Mouse (Mus musculus) forebrain, embryonic 16.5 days (tissue): ENCODE data around the gene Gm7075. TPM values are rescaled to one million over a fixed set of nuclear protein-coding genes. Genes with fewer than 3 reads are reported as not detected.
"Not testable (repeated sequence)": the region's sequence is repeated elsewhere in the genome, so short reads cannot be mapped to it uniquely, and the experiment has no call there.

Experiments used
- ATAC-seq: fragments of 200-750 bp; cut with Nextera tagmentation; 2 replicates; pipeline ENCODE4 v1.8.0; 2017; ENCODE audit warnings: mild to moderate bottlenecking, moderate library complexity
- H3K27ac ChIP-seq: fragments of 300-500 bp; sonication (generic); 2 replicates; pipeline ENCODE4 v1.5.1; 2014; ENCODE audit warnings: low read length, control low read depth
- H3K27me3 ChIP-seq: fragments of 300-500 bp; sonication (generic); replicated peaks from 2 replicates; pipeline ENCODE4 v1.6.1; 2014; ENCODE audit warnings: low read length; ENCODE audit not compliant: control insufficient read depth, insufficient read depth
- H3K36me3 ChIP-seq: fragments of 300-500 bp; sonication (generic); 2 replicates; pipeline ENCODE4 v1.6.1; 2014; ENCODE audit not compliant: control insufficient read depth, insufficient read depth
- H3K4me1 ChIP-seq: fragments of 300-500 bp; sonication (generic); replicated peaks from 2 replicates; pipeline ENCODE4 v1.6.1; 2014; ENCODE audit warnings: low read length; ENCODE audit not compliant: control insufficient read depth, insufficient read depth
- H3K4me2 ChIP-seq: fragments of 300-500 bp; sonication (generic); 2 replicates; pipeline ENCODE4 v1.6.1; 2014; ENCODE audit warnings: mild to moderate bottlenecking, low read length, control low read depth
- H3K4me3 ChIP-seq: fragments of 300-500 bp; sonication (generic); replicated peaks from 2 replicates; pipeline ENCODE4 v1.5.1; 2014; ENCODE audit warnings: mild to moderate bottlenecking, low read length, control low read depth
- H3K9ac ChIP-seq: fragments of 300-500 bp; sonication (generic); replicated peaks from 2 replicates; pipeline ENCODE4 v1.6.1; 2014; ENCODE audit warnings: low read depth, low read length, control low read depth
- H3K9me3 ChIP-seq: fragments of 300-500 bp; sonication (generic); 2 replicates; pipeline ENCODE4 v1.6.1; 2016; ENCODE audit warnings: low read length; ENCODE audit not compliant: control insufficient read depth
- WGBS: fragments of 180-500 bp; shearing (Covaris S2); extraction: QIAGEN DNeasy Blood & Tissue Kit; methylation state at CpG from one replicate; pipeline ENCODE4 v1.1.7; 2014; 5-methylcytosine and 5-hydroxymethylcytosine counted together
- polyA plus RNA-seq: library from polyadenylated mRNA; unstranded; fragments of >200 nt; fragmentation: Nextera tagmentation; extraction: Ambion mirVana; gene quantifications from 2 replicates; pipeline ENCODE4 v1.2.1, GENCODE M21; 2015

The Gm7075 gene
- polyA plus RNA-seq, 1 experiment from 2014 or later: not detected

DNA sequence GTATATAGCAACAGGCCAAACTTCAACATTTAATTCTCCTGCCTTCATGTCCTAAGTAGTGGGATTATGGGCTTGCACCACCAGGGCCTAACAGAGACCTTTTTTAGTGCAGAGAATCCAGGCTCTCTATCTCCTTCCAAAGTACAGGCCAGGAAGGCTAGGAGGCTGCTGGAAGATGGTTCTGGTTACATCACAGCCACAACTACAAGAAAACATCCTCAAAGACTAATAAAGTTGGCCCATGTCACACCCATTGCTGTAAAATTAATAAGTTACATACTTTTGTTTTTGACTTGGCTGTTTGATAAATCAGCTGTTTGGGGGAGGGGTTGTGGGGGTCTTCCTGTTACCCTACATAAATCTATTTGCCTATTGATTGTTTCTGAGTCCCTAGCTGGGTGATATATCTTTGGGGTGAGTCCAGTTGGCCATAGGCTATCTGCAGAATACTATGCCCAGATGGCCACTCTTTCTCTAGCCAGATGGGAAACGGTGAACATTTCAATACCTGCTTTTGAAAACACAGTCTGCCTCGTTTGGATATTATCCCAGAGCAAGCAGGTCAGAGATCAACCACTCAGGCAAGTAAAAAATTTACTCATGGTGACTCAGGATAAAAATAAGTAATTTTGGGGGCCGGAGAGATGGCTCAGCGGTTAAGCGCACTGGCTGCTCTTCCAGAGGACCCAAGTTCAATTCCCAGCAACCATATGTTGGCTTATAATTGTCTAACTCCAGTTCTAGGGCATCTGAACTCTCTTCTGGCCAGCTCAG, 18.7 kb downstream of the Gm7075 start:
- Histone ChIP-seq H3K27ac (no peak overlapping the region), H3K27me3 (no peaks in the 10 kb centered on the region), H3K4me3 (no peak overlapping the region), H3K9me3 (no peaks in the 10 kb centered on the region), H3K4me2 (no peak overlapping the region), H3K4me1 (no peaks in the 10 kb centered on the region), H3K36me3 (no peaks in the 10 kb centered on the region), H3K9ac (no peak overlapping the region)
- 71% methylated on average over 5 of the region's 5 CpGs for WGBS
- ATAC-seq: no peak

GRCm38 (mm10) chr10:63396963-63397362, 24.6 kb downstream of the Gm7075 start:
- no peak for ATAC-seq
- no peak overlapping the region for H3K4me3 ChIP-seq
- H3K27me3 ChIP-seq: no peaks in the 10 kb centered on the region
- H3K4me1 ChIP-seq: no peaks in the 10 kb centered on the region
- H3K36me3 ChIP-seq: no peaks in the 10 kb centered on the region
- no peak overlapping the region for H3K27ac ChIP-seq
- 93% methylated on average over 10 of the region's 10 CpGs for WGBS
- no peak overlapping the region for H3K9ac ChIP-seq
- H3K9me3 ChIP-seq: no peaks in the 10 kb centered on the region
- H3K4me2 ChIP-seq: no peak overlapping the region

GRCm38 (mm10) chr10:63388948-63389347, 32.6 kb downstream of the Gm7075 start:
- no peak for ATAC-seq
- H3K36me3 ChIP-seq: no peaks in the 10 kb centered on the region
- H3K27me3 ChIP-seq: no peaks in the 10 kb centered on the region
- no peak overlapping the region for H3K9ac ChIP-seq
- WGBS: 64% methylated on average over 4 of the region's 4 CpGs
- no peak overlapping the region for H3K4me2 ChIP-seq
- no peaks in the 10 kb centered on the region for H3K4me1 ChIP-seq
- H3K27ac ChIP-seq: no peak overlapping the region
- no peaks in the 10 kb centered on the region for H3K9me3 ChIP-seq
- no peak overlapping the region for H3K4me3 ChIP-seq

DNA sequence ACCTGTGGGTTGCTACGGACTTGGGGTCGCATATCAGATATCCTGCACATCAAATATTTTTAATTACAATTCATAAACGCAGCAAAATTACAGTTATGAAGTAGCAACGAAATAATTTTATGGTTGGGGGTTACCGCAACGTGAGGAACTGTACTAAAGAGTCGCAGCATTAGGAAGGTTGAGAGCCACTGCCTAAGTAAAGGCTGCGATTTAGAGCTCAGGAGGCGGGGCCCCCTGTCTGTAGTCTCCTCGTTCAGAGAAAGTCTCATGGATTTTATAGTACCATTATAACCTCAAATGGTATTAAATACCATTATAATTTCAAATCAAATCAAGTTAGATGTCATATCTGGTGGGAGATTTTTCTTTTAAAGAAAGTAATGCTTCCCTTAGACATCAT, 34.6 kb downstream of the Gm7075 start:
- Histone ChIP-seq H3K4me2 (peak overlapping the region; percentile 56), H3K4me1 (peaks cover under 1% of the 10 kb centered on the region), H3K36me3 (no peaks in the 10 kb centered on the region), H3K9me3 (no peaks in the 10 kb centered on the region), H3K4me3 (peak overlapping the region; percentile 58), H3K9ac (no peak overlapping the region; the same call in 1 of the 2 replicates), H3K27ac (no peak overlapping the region), H3K27me3 (no peaks in the 10 kb centered on the region)
- WGBS: 3% methylated on average over 10 of the region's 10 CpGs
- ATAC-seq: no peak

GRCm38 (mm10) chr10:63386444-63386843, 35.1 kb downstream of the Gm7075 start:
- Histone ChIP-seq H3K27ac (peak overlapping the region; percentile 21; the same call in 1 of the 2 replicates), H3K4me3 (peak overlapping the region; percentile 58)
- ATAC-seq: peak; percentile 67

DNA sequence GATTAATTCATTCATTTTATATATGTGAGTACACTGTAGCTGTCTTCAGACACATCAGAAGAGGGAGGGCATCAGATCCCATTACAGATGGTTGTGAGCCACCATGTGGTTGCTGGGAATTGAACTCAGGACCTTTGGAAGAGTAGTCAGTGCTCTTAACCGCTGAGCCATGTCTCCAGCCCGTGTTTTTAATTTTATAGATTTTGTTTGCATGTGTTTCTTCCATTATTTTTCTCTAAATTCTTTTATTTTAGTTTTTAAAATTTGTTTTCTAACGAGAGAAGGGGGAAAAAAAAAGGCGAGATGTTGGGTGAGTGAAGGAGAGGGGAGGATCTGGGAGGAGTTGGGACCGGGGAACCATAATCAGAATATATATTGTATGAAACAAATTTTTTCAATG, 35.7 kb downstream of the Gm7075 start:
- 25% methylated on average over 5 of the region's 5 CpGs for WGBS
- not testable (repeated sequence) for H3K36me3 ChIP-seq, H3K9me3 ChIP-seq, H3K27me3 ChIP-seq, H3K4me1 ChIP-seq, H3K27ac ChIP-seq, ATAC-seq
- Histone ChIP-seq H3K4me2 (peak overlapping the region; percentile 56), H3K4me3 (peak overlapping the region; percentile 58), H3K9ac (peak overlapping the region; percentile 51; the same call in 1 of the 2 replicates)

More at GRCm38 (mm10) chr10:63386444-63386843, 35.1 kb downstream of the Gm7075 start:
- H3K4me1 ChIP-seq: peaks cover 6% of the 10 kb centered on the region
- no peaks in the 10 kb centered on the region for H3K36me3 ChIP-seq
- peak overlapping the region; percentile 56 for H3K4me2 ChIP-seq
- H3K9ac ChIP-seq: peak overlapping the region; percentile 51
- H3K27me3 ChIP-seq: peaks cover 3% of the 10 kb centered on the region; the same call in 1 of the 2 replicates
- WGBS: under 1% methylated on average over 19 of the region's 19 CpGs
- H3K9me3 ChIP-seq: no peaks in the 10 kb centered on the region

GRCm38 (mm10) chr10:63382372-63383279, 39.0 kb downstream of the Gm7075 start, which contains the start of gene Dnajc12:
Gene Dnajc12, plus strand, starts transcription at chr10:63382443.
- Histone ChIP-seq H3K36me3 (no peaks in the 10 kb centered on the region), H3K27ac (no peak within 1 kb of the TSS), H3K9ac (peak within 1 kb of the TSS; percentile 49), H3K4me3 (peak within 1 kb of the TSS; percentile 48), H3K27me3 (peaks cover 10% of the 10 kb centered on the region; the same call in 1 of the 2 replicates), H3K9me3 (no peaks in the 10 kb centered on the region), H3K4me1 (peaks cover 8% of the 10 kb centered on the region), H3K4me2 (peak within 1 kb of the TSS; percentile 66)
- ATAC-seq: peak; percentile 95
- under 1% methylated on average over 28 of the region's 28 CpGs for WGBS

DNA sequence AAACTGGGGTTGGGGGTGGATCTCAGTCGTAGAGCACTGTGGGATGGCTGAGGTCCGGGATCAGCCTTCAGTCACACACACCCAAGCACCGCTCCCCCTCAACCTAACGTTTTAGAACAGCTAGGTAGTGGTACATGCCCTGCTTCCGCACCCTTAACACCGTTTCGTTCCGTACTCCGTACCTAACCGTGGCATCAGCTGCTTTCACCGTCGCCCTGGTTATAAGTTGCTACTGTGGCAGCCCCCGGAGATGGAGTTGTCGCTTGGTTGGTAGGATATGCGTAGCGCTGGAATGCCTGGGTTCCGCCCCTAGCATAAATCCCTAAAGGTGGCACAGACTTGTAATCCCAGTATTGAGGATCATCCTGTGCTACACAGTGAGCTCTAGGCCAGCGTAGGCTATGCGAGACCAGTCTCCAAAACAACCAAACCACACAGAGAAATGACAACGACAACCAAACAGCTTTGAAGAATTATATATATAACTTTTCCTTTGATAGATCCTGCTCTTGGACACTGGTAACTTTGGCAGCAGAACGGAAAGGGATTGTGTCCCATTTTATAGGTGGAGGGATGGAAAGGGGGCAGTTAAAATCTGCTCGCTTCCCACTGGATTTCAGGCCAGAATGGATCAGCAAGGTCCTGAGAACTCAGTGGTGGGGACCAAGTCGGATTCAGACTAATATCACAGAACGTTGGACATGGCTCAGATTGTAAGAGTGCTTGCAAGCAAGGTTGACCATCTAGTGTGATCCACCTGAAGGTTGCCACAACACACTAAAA, 39.9 kb downstream of the Gm7075 start, which contains the start of gene Sirt1:
Sirt1 (minus strand) TSS at position 207 of the 783 bp plus-strand sequence.
- Histone ChIP-seq H3K9ac (peak within 1 kb of the TSS; percentile 49), H3K27ac (no peak within 1 kb of the TSS), H3K4me2 (peak within 1 kb of the TSS; percentile 66), H3K4me3 (peak within 1 kb of the TSS; percentile 48), H3K27me3 (peaks cover 10% of the 10 kb centered on the region; the same call in 1 of the 2 replicates), H3K36me3 (no peaks in the 10 kb centered on the region), H3K9me3 (no peaks in the 10 kb centered on the region), H3K4me1 (peaks cover 8% of the 10 kb centered on the region)
- no peak for ATAC-seq
- 5% methylated on average over 24 of the region's 24 CpGs for WGBS
